Mouse (Mus musculus) hindbrain, embryonic 13.5 days (tissue): ENCODE data around the gene Plod2. TPM values are rescaled to one million over a fixed set of nuclear protein-coding genes. Genes with fewer than 3 reads are reported as not detected.

Experiments
- ATAC-seq: fragments of 200-750 bp; cut with Nextera tagmentation; 2 replicates; pipeline ENCODE4 v1.8.0; 2017; ENCODE audit warnings: moderate TSS enrichment; ENCODE audit not compliant: low FRiP score
- H3K27ac ChIP-seq: fragments of 300-500 bp; sonication (generic); 2 replicates; pipeline ENCODE4 v1.5.1; 2015; ENCODE audit warnings: inconsistent platforms, mild to moderate bottlenecking, moderate library complexity
- H3K27me3 ChIP-seq: fragments of 300-500 bp; sonication (generic); 2 replicates; pipeline ENCODE4 v1.6.1; 2015; ENCODE audit warnings: mild to moderate bottlenecking, inconsistent platforms
- H3K36me3 ChIP-seq: fragments of 300-500 bp; sonication (generic); 2 replicates; pipeline ENCODE4 v1.6.1; 2015; ENCODE audit warnings: mild to moderate bottlenecking, inconsistent platforms
- H3K4me1 ChIP-seq: fragments of 300-500 bp; sonication (generic); replicated peaks from 2 replicates; pipeline ENCODE4 v1.6.1; 2015; ENCODE audit warnings: inconsistent platforms
- H3K4me2 ChIP-seq: fragments of 300-500 bp; sonication (generic); 2 replicates; pipeline ENCODE4 v1.6.1; 2015; ENCODE audit warnings: inconsistent platforms, mild to moderate bottlenecking, moderate library complexity
- H3K4me3 ChIP-seq: fragments of 300-500 bp; sonication (generic); 2 replicates; pipeline ENCODE4 v1.5.1; 2015; ENCODE audit warnings: mild to moderate bottlenecking, inconsistent platforms
- H3K9ac ChIP-seq: fragments of 300-500 bp; sonication (generic); 2 replicates; pipeline ENCODE4 v1.6.1; 2015; ENCODE audit warnings: mild to moderate bottlenecking, inconsistent platforms
- H3K9me3 ChIP-seq: fragments of 300-500 bp; sonication (generic); 2 replicates; pipeline ENCODE4 v1.6.1; 2016; ENCODE audit warnings: inconsistent platforms
- WGBS: fragments of 180-500 bp; shearing (Covaris S2); methylation state at CpG from one replicate; pipeline ENCODE4 v1.1.7; 2015; 5-methylcytosine and 5-hydroxymethylcytosine counted together
- polyA plus RNA-seq: library from polyadenylated mRNA; unstranded; fragments of >200 nt; fragmentation: Nextera tagmentation; extraction: Ambion mirVana; gene quantifications from 2 replicates; pipeline ENCODE4 v1.2.1, GENCODE M21; 2015

The Plod2 gene
- polyA plus RNA-seq, 1 experiment from 2014 or later = 17.0 TPM

DNA sequence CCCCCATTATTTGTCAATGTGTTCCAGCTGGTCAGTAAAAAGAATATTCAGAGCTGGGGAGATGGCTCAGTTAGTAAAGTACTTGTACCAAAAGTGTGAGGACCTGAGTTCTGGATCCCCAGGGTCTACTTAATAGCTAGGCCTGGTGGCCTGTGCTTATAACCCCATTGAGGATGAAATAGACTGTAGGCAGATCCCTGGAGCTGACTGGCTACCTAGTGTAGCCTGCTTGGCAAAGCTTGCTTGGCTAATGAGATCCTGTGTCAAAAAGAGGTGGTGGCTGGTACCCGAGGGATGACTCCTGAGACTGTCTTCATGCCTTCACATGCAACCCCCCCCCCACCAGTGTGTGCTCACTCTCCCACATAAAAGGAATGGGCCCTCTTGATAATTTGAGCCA is 2.1 kb downstream of the Plod2 start:
- 81% methylated on average over 1 of the region's 1 CpGs for WGBS
- Histone ChIP-seq H3K4me1 (peaks cover 16% of the 10 kb centered on the region), H3K4me2 (peak overlapping the region; percentile 27), H3K4me3 (no peak overlapping the region), H3K9me3 (no peaks in the 10 kb centered on the region), H3K27ac (no peak overlapping the region), H3K9ac (no peak overlapping the region), H3K36me3 (no peaks in the 10 kb centered on the region), H3K27me3 (peaks cover 4% of the 10 kb centered on the region; the same call in 1 of the 2 replicates)
- no peak for ATAC-seq

DNA sequence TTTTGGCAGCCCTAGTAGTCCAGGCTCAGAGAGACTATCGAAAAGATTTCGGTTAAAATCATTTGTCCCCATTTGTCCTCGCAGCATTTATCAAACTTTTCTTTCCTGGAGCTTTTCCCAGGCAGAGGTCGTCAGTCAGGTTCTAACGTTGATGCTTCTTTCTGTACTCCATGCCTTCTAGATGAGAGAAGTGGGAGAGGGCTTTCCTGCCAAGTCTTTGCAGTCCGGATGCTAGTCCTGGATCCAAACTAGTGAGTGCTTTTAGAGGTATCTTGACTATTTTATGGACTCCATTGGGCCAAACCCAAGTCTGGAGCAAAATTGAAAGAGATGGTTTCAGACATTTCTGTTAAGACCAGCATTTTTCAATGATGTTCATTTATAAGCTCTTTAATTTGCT is 3.0 kb downstream of the Plod2 start:
- 85% methylated on average over 6 of the region's 6 CpGs for WGBS
- Histone ChIP-seq H3K4me3 (no peak overlapping the region), H3K9me3 (no peaks in the 10 kb centered on the region), H3K9ac (no peak overlapping the region), H3K4me2 (peak overlapping the region; percentile 27; the same call in 1 of the 2 replicates), H3K27me3 (peaks cover 4% of the 10 kb centered on the region; the same call in 1 of the 2 replicates), H3K4me1 (peaks cover 16% of the 10 kb centered on the region), H3K36me3 (no peaks in the 10 kb centered on the region), H3K27ac (no peak overlapping the region)
- ATAC-seq = no peak

- Histone ChIP-seq H3K36me3 (no peaks in the 10 kb centered on the region), H3K4me3 (no peak overlapping the region), H3K4me1 (peaks cover 15% of the 10 kb centered on the region), H3K4me2 (no peak overlapping the region), H3K9me3 (no peaks in the 10 kb centered on the region), H3K9ac (no peak overlapping the region), H3K27ac (no peak overlapping the region), H3K27me3 (no peaks in the 10 kb centered on the region)
- 90% methylated on average over 8 of the region's 8 CpGs for WGBS
- ATAC-seq = no peak
Observed at GRCm38 (mm10) chr9:92546446-92546845, 4.4 kb downstream of the Plod2 start.

- Histone ChIP-seq H3K4me2 (no peak overlapping the region), H3K27me3 (no peaks in the 10 kb centered on the region), H3K9ac (no peak overlapping the region), H3K36me3 (no peaks in the 10 kb centered on the region), H3K27ac (no peak overlapping the region), H3K4me1 (peaks cover 12% of the 10 kb centered on the region), H3K9me3 (no peaks in the 10 kb centered on the region), H3K4me3 (no peak overlapping the region)
- ATAC-seq = no peak
- 65% methylated on average over 2 of the region's 2 CpGs for WGBS
Observed at GRCm38 (mm10) chr9:92547106-92547505, 5.1 kb downstream of the Plod2 start.

GRCm38 (mm10) chr9:92547821-92548220 is 5.8 kb downstream of the Plod2 start:
- H3K4me1 ChIP-seq = peaks cover 9% of the 10 kb centered on the region
- ATAC-seq = no peak

DNA sequence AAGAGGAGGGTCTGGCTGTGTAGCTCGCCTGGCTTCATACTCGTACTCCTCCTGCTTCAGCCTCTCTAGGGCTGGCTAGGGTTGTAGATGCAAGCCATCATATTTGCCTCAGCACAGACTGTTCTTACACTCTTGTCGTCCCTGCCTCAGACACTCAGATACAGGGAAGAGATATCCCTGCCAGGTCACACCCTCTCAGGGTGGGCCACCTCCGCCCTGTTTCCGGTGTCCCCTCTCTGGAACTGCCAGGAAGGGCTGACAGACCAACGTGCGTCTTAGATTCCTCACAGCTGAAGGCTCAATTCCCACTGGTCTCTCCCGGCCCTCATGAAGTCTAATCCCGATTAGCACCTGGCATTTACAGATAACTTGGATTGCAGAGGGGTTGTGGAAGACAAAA is 6.6 kb downstream of the Plod2 start:
- 89% methylated on average over 9 of the region's 9 CpGs for WGBS
- Histone ChIP-seq H3K36me3 (no peaks in the 10 kb centered on the region), H3K9me3 (no peaks in the 10 kb centered on the region), H3K4me3 (no peak overlapping the region), H3K4me1 (peaks cover 6% of the 10 kb centered on the region), H3K27me3 (no peaks in the 10 kb centered on the region), H3K4me2 (no peak overlapping the region), H3K27ac (no peak overlapping the region), H3K9ac (no peak overlapping the region)
- no peak for ATAC-seq

More at GRCm38 (mm10) chr9:92547821-92548220, 5.8 kb downstream of the Plod2 start:
- WGBS = 93% methylated on average over 7 of the region's 7 CpGs
- Histone ChIP-seq H3K9ac (no peak overlapping the region), H3K4me2 (no peak overlapping the region), H3K27me3 (no peaks in the 10 kb centered on the region), H3K27ac (no peak overlapping the region), H3K9me3 (no peaks in the 10 kb centered on the region), H3K36me3 (no peaks in the 10 kb centered on the region), H3K4me3 (no peak overlapping the region)

DNA sequence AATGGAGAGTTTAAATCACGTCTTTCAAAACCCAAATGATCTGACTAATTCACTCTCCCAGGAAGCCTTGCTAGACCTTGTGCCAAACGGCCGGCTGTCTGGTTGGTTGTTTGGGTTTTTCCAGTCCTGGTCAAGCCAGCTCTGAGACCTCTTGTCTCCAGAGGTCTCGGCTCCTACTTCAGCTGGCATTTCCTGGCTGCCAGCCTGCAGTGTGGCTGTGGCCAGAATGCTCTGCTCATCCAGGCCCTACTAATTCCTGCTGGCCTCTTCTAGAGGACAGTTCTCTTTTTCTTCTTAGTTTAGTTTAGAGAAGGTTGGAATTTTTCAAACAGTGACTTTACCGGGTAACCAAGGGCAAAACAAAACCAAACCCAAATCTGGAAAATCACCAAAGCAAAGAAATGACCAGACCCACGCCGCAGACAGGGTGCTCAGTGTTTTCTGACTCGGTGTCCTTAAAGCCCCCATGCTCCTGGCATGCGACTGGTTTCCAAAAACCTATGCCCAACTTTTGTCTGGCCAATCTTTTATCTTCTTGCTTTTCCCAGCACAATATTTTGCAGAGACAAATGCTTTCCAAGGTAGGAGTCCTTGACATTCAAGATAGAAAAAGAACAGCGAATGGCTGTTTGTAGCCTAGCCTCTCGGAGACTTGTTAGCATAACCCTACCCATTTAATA is 7.9 kb downstream of the Plod2 start:
- WGBS = 84% methylated on average over 11 of the region's 11 CpGs
- H3K9ac ChIP-seq = no peak overlapping the region
- ATAC-seq = no peak
- H3K4me3 ChIP-seq = no peak overlapping the region
- H3K27me3 ChIP-seq = no peaks in the 10 kb centered on the region
- no peaks in the 10 kb centered on the region for H3K9me3 ChIP-seq
- H3K4me2 ChIP-seq = no peak overlapping the region
- H3K36me3 ChIP-seq = no peaks in the 10 kb centered on the region
- no peak overlapping the region for H3K27ac ChIP-seq
- peaks cover 4% of the 10 kb centered on the region; the same call in 1 of the 2 replicates for H3K4me1 ChIP-seq

DNA sequence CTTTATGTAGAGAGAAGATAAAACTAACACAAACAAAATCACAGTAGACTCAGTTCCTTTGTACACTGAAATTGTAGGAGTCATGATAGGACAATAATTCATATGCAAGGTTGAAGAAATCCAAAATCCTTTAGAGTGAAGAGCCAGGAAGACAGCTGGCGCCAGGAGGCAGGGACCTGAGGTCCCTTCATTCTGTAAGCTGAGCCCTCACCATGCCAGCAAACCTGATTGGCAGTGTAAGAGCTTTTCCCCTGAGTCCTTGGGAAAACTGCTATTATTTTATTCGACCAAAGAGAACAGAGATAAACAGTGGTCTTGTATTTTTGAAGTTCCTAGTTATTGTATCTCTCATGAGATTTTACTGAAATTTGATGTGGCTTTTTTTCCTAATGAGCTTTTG is 9.0 kb downstream of the Plod2 start:
- WGBS = 68% methylated on average over 2 of the region's 2 CpGs
- no peak overlapping the region for H3K4me3 ChIP-seq
- no peaks in the 10 kb centered on the region for H3K9me3 ChIP-seq
- no peak for ATAC-seq
- H3K4me1 ChIP-seq = peaks cover 11% of the 10 kb centered on the region
- H3K27me3 ChIP-seq = no peaks in the 10 kb centered on the region
- no peaks in the 10 kb centered on the region for H3K36me3 ChIP-seq
- H3K4me2 ChIP-seq = no peak overlapping the region
- H3K9ac ChIP-seq = no peak overlapping the region
- H3K27ac ChIP-seq = no peak overlapping the region

DNA sequence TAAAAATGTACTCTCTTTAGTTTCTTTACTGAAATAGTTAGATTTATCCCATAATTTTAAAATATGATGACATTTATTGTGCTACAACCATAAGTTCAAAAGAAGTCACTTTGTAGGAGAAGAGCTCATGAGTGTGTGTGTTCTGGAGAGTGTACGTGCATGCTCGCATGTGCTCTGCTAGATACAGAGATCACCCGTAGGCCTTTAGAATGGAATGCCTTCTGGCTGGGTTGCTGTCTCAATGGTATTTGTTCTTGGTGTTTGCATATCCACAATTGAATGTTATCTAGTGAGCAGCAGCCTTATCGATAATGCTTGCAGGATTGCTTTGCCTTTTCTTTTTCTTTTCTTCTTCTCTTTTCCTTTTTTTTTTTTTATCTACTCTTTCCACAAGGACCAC is 9.6 kb downstream of the Plod2 start:
- H3K27me3 ChIP-seq = no peaks in the 10 kb centered on the region
- no peak overlapping the region for H3K27ac ChIP-seq
- 79% methylated on average over 4 of the region's 4 CpGs for WGBS
- H3K36me3 ChIP-seq = no peaks in the 10 kb centered on the region
- peaks cover 11% of the 10 kb centered on the region for H3K4me1 ChIP-seq
- H3K4me2 ChIP-seq = no peak overlapping the region
- H3K9ac ChIP-seq = no peak overlapping the region
- no peak overlapping the region for H3K4me3 ChIP-seq
- ATAC-seq = no peak
- no peaks in the 10 kb centered on the region for H3K9me3 ChIP-seq

GRCm38 (mm10) chr9:92552691-92553090 is 10.7 kb downstream of the Plod2 start:
- no peaks in the 10 kb centered on the region for H3K9me3 ChIP-seq

GRCm38 (mm10) chr9:92555006-92555958 is 13.3 kb downstream of the Plod2 start:
- Histone ChIP-seq H3K4me3 (no peak overlapping the region), H3K36me3 (no peaks in the 10 kb centered on the region), H3K9me3 (no peaks in the 10 kb centered on the region), H3K4me2 (no peak overlapping the region), H3K4me1 (peaks cover 11% of the 10 kb centered on the region), H3K27me3 (no peaks in the 10 kb centered on the region), H3K9ac (no peak overlapping the region), H3K27ac (no peak overlapping the region)
- no peak for ATAC-seq
- 78% methylated on average over 6 of the region's 6 CpGs for WGBS

More at GRCm38 (mm10) chr9:92552691-92553090, 10.7 kb downstream of the Plod2 start:
- WGBS = 94% methylated on average over 3 of the region's 3 CpGs
- Histone ChIP-seq H3K9ac (no peak overlapping the region), H3K27ac (no peak overlapping the region), H3K36me3 (no peaks in the 10 kb centered on the region), H3K27me3 (no peaks in the 10 kb centered on the region), H3K4me2 (no peak overlapping the region), H3K4me3 (no peak overlapping the region), H3K4me1 (peaks cover 11% of the 10 kb centered on the region)
- no peak for ATAC-seq

- H3K4me2 ChIP-seq = no peak overlapping the region
- H3K27ac ChIP-seq = no peak overlapping the region
- no peaks in the 10 kb centered on the region for H3K36me3 ChIP-seq
- no peak overlapping the region for H3K4me3 ChIP-seq
- peaks cover 15% of the 10 kb centered on the region for H3K4me1 ChIP-seq
- H3K27me3 ChIP-seq = no peaks in the 10 kb centered on the region
- no peak overlapping the region for H3K9ac ChIP-seq
- 89% methylated on average over 8 of the region's 8 CpGs for whole genome bisulfite sequencing
- no peak for ATAC-seq
- H3K9me3 ChIP-seq = no peaks in the 10 kb centered on the region
Observed at GRCm38 (mm10) chr9:92559750-92560149, 17.7 kb downstream of the Plod2 start.
